ENCODE assay signal across 16 mouse cellular contexts in genomic region chr8:105011136-105011535, GRCm38 (mm10). TPM values are rescaled to one million over a fixed set of nuclear protein-coding genes. Genes with fewer than 3 reads are reported as not detected.
DNase-seq lines count a peak whose midpoint lies in the region; ATAC-seq and TF ChIP-seq lines count a peak whose summit lies in the region.
"Had no signal": no experiment of that assay in that cellular context is flagged by ENCODE, and none has a peak within 500 bp of the region (broad histone marks: within the 10 kb centered on the region; RNA-seq: fewer than 3 reads in every experiment).

No protein-coding gene starts in this region.

- no peak overlapping the region for H3K4me2 ChIP-seq in liver, postnatal 0 days (ENCODE audit: low read depth, low read length)
- H3K4me2 ChIP-seq in liver, embryonic 11.5 days, result no peak overlapping the region
- H3K4me2 ChIP-seq: heart, embryonic 13.5 days had no signal

- no peaks in the 10 kb centered on the region for H3K4me1 ChIP-seq in liver, postnatal 0 days (ENCODE audit: insufficient read depth)
- no peaks in the 10 kb centered on the region for H3K4me1 ChIP-seq in liver, embryonic 11.5 days (replicated peaks; ENCODE audit: control insufficient read depth, insufficient read depth, low read length)
- H3K4me1 ChIP-seq in bone marrow, adult 2 months (ENCODE audit: control insufficient read depth, insufficient read depth, low read length), result no peaks in the 10 kb centered on the region
- peaks cover 2% of the 10 kb centered on the region; the same call in 1 of the 2 replicates for H3K4me1 ChIP-seq in small intestine, adult 2 months (ENCODE audit: control insufficient read depth, insufficient read depth, insufficient read length, low read length)
- H3K4me1 ChIP-seq: heart, embryonic 13.5 days; midbrain, embryonic 10.5 days had no signal

- H3K9me3 ChIP-seq in liver, postnatal 0 days (ENCODE audit: low read length), result no peaks in the 10 kb centered on the region
- H3K9me3 ChIP-seq in liver, embryonic 11.5 days (ENCODE audit: control insufficient read depth, low read length), result 0 out of 2 replicates have a peak, but pooled peaks cover 2% of the 10 kb centered on the region

- no peak overlapping the region for H3K9ac ChIP-seq in liver, postnatal 0 days (replicated peaks)
- no peak overlapping the region for H3K9ac ChIP-seq in liver, embryonic 11.5 days (ENCODE audit: low read depth, low read length)
- H3K9ac ChIP-seq: heart, embryonic 13.5 days had no signal

- no peak for TF ChIP-seq EP300 in liver, postnatal 0 days (IDR thresholded peaks at IDR 0.05; ENCODE audit: low read depth)

- peak; percentile 68 for DNase-seq in heart, adult 11 months
- no peak for DNase-seq in heart, adult 9 months (ENCODE audit: low spot score in 2 of 2)
- DNase-seq in liver, postnatal 0 days, result peak; percentile 22
- no peak for DNase-seq in liver, embryonic 11.5 days (ENCODE audit: low spot score)
- DNase-seq in lung, postnatal 14 days, result no peak
- DNase-seq in adrenal gland, postnatal 25 days, result no peak
- DNase-seq: thymus, adult 2 months had no signal

- peak; percentile 46 for TF ChIP-seq CTCF in liver, postnatal 0 days (IDR thresholded peaks at IDR 0.05; ENCODE audit: low read depth)
- TF ChIP-seq CTCF in bone marrow, adult 2 months (IDR thresholded peaks at IDR 0.05; ENCODE audit: control insufficient read depth, insufficient read depth, low read length), result peak; percentile 26; the same call in 1 of the 2 replicates
- TF ChIP-seq CTCF in small intestine, adult 2 months (IDR thresholded peaks at IDR 0.05; ENCODE audit: extremely low read depth, insufficient read length, insufficient replicate concordance, low read depth, low read length), result peak; percentile 34; the same call in 1 of the 2 replicates

- WGBS in liver, postnatal 0 days (ENCODE audit: insufficient replicate concordance), result 72% methylated on average over 12 of the region's 12 CpGs
- 72% methylated on average over 12 of the region's 12 CpGs for WGBS in liver, embryonic 11.5 days
- WGBS in bone marrow, adult 2 months, result 78% methylated on average over 12 of the region's 12 CpGs
- 85% methylated on average over 12 of the region's 12 CpGs for WGBS in small intestine, adult 2 months

- H3K36me3 ChIP-seq in liver, postnatal 0 days (replicated peaks; ENCODE audit: insufficient read depth, low read length), result no peaks in the 10 kb centered on the region
- H3K36me3 ChIP-seq in liver, embryonic 11.5 days (ENCODE audit: control insufficient read depth, insufficient read depth, low read length), result no peaks in the 10 kb centered on the region
- no peaks in the 10 kb centered on the region for H3K36me3 ChIP-seq in small intestine, adult 2 months (ENCODE audit: control insufficient read depth, insufficient read depth, low read length)
- H3K36me3 ChIP-seq: heart, embryonic 13.5 days; midbrain, embryonic 10.5 days had no signal

- H3K4me3 ChIP-seq in liver, postnatal 0 days (ENCODE audit: low read depth, low read length), result no peak overlapping the region
- no peak overlapping the region for H3K4me3 ChIP-seq in liver, embryonic 11.5 days (ENCODE audit: low read depth, low read length)
- no peak overlapping the region for H3K4me3 ChIP-seq in bone marrow, adult 2 months (replicated peaks; ENCODE audit: control insufficient read depth, low read depth, low read length)
- H3K4me3 ChIP-seq in small intestine, adult 2 months (ENCODE audit: low read depth, low read length), result no peak overlapping the region
- H3K4me3 ChIP-seq: heart, embryonic 13.5 days; midbrain, embryonic 10.5 days had no signal

- no peaks in the 10 kb centered on the region for H3K27me3 ChIP-seq in liver, postnatal 0 days (ENCODE audit: insufficient read depth, low read length)
- no peaks in the 10 kb centered on the region for H3K27me3 ChIP-seq in liver, embryonic 11.5 days (replicated peaks; ENCODE audit: control insufficient read depth, insufficient read depth, low read length)
- H3K27me3 ChIP-seq in small intestine, adult 2 months (ENCODE audit: control insufficient read depth, insufficient read depth, low read length), result no peaks in the 10 kb centered on the region
- H3K27me3 ChIP-seq: heart, embryonic 13.5 days had no signal

- no peak for TF ChIP-seq POLR2A in bone marrow, adult 2 months (IDR thresholded peaks at IDR 0.05; ENCODE audit: borderline replicate concordance, control insufficient read depth, low read depth, low read length)
- no peak for TF ChIP-seq POLR2A in small intestine, adult 2 months (IDR thresholded peaks at IDR 0.05; ENCODE audit: low read depth, low read length)

- ATAC-seq in liver, postnatal 0 days, result no peak
- ATAC-seq in liver, embryonic 11.5 days (replicated peaks; ENCODE audit: low FRiP score), result no peak

- 0 out of 2 replicates have a peak overlapping the region, but pooled peaks have one; percentile 8 for H3K27ac ChIP-seq in liver, postnatal 0 days (ENCODE audit: low read depth)
- no peak overlapping the region for H3K27ac ChIP-seq in liver, embryonic 11.5 days (ENCODE audit: low read depth, low read length)
- no peak overlapping the region for H3K27ac ChIP-seq in bone marrow, adult 2 months (ENCODE audit: control insufficient read depth, insufficient read depth, low read depth, low read length, poor library complexity)
- no peak overlapping the region for H3K27ac ChIP-seq in small intestine, adult 2 months (ENCODE audit: insufficient read depth, low read depth, low read length)
- H3K27ac ChIP-seq: heart, embryonic 13.5 days; midbrain, embryonic 10.5 days had no signal

RNA-seq across cellular contexts. Expression of gene Ces2h, which starts 10.5 kb away (rescaled TPM):
- polyA plus RNA-seq in liver, postnatal 0 days (2015; fragmentation: Nextera tagmentation; extraction: Ambion mirVana), result not detected in 2 replicates
- polyA plus RNA-seq in liver, embryonic 11.5 days (2014; fragmentation: Nextera tagmentation; extraction: Ambion mirVana), result not detected in 2 replicates
- polyA plus RNA-seq in bone marrow, adult 2 months (2011; ENCODE audit: insufficient read depth, insufficient read length, low replicate concordance, missing spikeins), result not detected in 2 replicates
- polyA plus RNA-seq in small intestine, adult 2 months (2012; rRNA removed), result 0.24 and 0.43 TPM in 2 replicates
- not detected in 2 replicates for total RNA-seq in adrenal gland, postnatal 25 days (2021)
- total RNA-seq: layer of hippocampus, adult 18-20 months; left cerebral cortex, adult 8-10 months had no signal
- polyA plus RNA-seq: cortical plate, adult 2 months; heart, embryonic 13.5 days; hindbrain, embryonic 11.5 days; liver, embryonic 16.5 days; midbrain, embryonic 10.5 days; thymus, adult 2 months had no signal

RNA-seq across cellular contexts. Expression of gene Ces3a, which starts 37.3 kb away (rescaled TPM):
- 97.8 and 102 TPM in 2 replicates for polyA plus RNA-seq in liver, postnatal 0 days (2015; fragmentation: Nextera tagmentation; extraction: Ambion mirVana)
- polyA plus RNA-seq in liver, embryonic 11.5 days (2014; fragmentation: Nextera tagmentation; extraction: Ambion mirVana), result not detected in 2 replicates
- polyA plus RNA-seq in bone marrow, adult 2 months (2011; ENCODE audit: insufficient read depth, insufficient read length, low replicate concordance, missing spikeins), result 2.3 and 7.1 TPM in 2 replicates
- 0.22 and 1.3 TPM in 2 replicates for polyA plus RNA-seq in small intestine, adult 2 months (2012; rRNA removed)
- total RNA-seq in adrenal gland, postnatal 25 days (2021), result 16.0 TPM in 1 of 2 replicates, not detected in the other
- total RNA-seq: layer of hippocampus, adult 18-20 months; left cerebral cortex, adult 8-10 months had no signal
- polyA plus RNA-seq: cortical plate, adult 2 months; heart, embryonic 13.5 days; hindbrain, embryonic 11.5 days; midbrain, embryonic 10.5 days had no signal

RNA-seq across cellular contexts. Expression of gene Ces2g, which starts 49.6 kb away (rescaled TPM):
- polyA plus RNA-seq in liver, postnatal 0 days (2015; fragmentation: Nextera tagmentation; extraction: Ambion mirVana), result 12.0 and 13.1 TPM in 2 replicates
- 7.1 and 7.7 TPM in 2 replicates for polyA plus RNA-seq in liver, embryonic 11.5 days (2014; fragmentation: Nextera tagmentation; extraction: Ambion mirVana)
- polyA plus RNA-seq in bone marrow, adult 2 months (2011; ENCODE audit: insufficient read depth, insufficient read length, low replicate concordance, missing spikeins), result 29.5 and 49.8 TPM in 2 replicates
- 4.5 and 33.3 TPM in 2 replicates for polyA plus RNA-seq in small intestine, adult 2 months (2012; rRNA removed)
- total RNA-seq in adrenal gland, postnatal 25 days (2021), result 1.3 and 2.0 TPM in 2 replicates
- polyA plus RNA-seq: hindbrain, embryonic 11.5 days; midbrain, embryonic 10.5 days had no signal

Comparison
In these comparisons a context has a peak if more than half of its experiments do, and no peak if none do; other contexts are left out.
1. DNase-seq: peak in heart, adult 11 months (single experiment) and liver, postnatal 0 days (single experiment); none in heart, adult 9 months (0 of 2), liver, embryonic 11.5 days (single experiment), lung, postnatal 14 days (single experiment) and adrenal gland, postnatal 25 days (single experiment).
2. RNA of gene Ces3a, which starts 37.3 kb away (polyA plus RNA-seq): 97.8 to 102 TPM in liver, postnatal 0 days; 2.3 to 7.1 TPM in bone marrow, adult 2 months, 0.22 to 1.3 TPM in small intestine, adult 2 months and not detected in liver, embryonic 11.5 days; every median in the first group is over 10 times any median in the second.
3. Peak in every context shown above with its lines, with median percentiles within 50 percentile points of each other: CTCF ChIP-seq.